Mouse (Mus musculus): ENCODE data around the gene Obp2b. TPM values are rescaled to one million over a fixed set of nuclear protein-coding genes. Genes with fewer than 3 reads are reported as not detected.

The Obp2b gene
- total RNA-seq, 2 experiments from 2014 or later: not detected

- DNase-seq: no peak
These were observed 42.3 kb downstream of the Obp2b start for GRCm38 (mm10) chr2:25779076-25779475.

DNA sequence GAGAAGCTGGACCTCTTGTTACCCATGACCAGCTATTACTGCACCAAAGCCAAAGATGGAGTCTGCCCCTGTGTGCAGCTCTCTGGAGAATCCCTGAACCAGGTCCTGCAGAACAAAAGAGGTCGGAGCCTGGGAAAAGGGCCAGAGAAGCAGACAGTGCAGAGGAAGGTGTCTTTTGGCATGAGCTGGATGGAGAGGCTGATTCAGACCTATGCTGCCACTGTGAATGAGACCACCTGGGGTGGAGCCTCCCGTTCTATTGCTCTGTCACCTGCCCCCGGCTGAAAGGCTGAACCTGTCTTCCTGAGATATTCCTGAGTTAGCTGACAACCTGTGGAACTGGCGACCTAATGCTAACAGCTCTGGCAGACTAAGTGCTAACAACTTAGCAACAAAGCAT lies 44.1 kb downstream of the Obp2b start:
- no peak for DNase-seq

GRCm38 (mm10) chr2:25781957-25782356 lies 45.1 kb downstream of the Obp2b start, which contains the start of gene Gm13539:
Gene Gm13539 (plus strand): TSS chr2:25782257.
- DNase-seq: no peak

GRCm38 (mm10) chr2:25785573-25786322 lies 48.9 kb downstream of the Obp2b start:
- DNase-seq: no peak

DNA sequence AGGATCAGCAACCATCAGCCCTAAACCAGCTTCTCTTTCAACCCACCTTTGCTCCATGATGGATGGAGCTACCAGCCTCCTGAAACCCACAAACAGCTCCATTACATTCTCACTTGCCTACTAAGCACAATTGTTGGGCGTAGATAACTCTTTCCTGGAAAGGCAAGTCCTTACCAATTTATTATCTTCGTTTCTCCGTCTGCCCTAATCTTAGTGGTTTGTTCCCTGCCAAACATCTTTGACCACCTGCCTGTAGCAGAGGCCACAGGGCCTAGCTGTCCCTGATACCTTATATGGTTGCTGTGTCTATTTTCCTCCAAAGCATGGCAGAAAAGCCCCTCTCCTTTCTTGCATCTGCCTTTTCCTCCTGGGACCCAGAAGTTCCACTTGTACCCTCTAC lies 52.3 kb downstream of the Obp2b start:
- no peak for DNase-seq

Other genes with a start within 250 kb of the Obp2b start
- gene Lcn12, start 243.1 kb upstream of the Obp2b start, total RNA-seq (2021): not detected
- gene Fbxw5, start 236.3 kb upstream of the Obp2b start, total RNA-seq (2021): 10 to 100 TPM; 87.0 to 89.8 TPM
- 1 to 10 TPM; 1.7 TPM for gene C8g, start 235.3 kb upstream of the Obp2b start, total RNA-seq (2021)
- 10 to 100 TPM; 22.3 to 26.2 TPM for gene Traf2, start 190.1 kb upstream of the Obp2b start, total RNA-seq (2021)
- gene Edf1, start 179.2 kb upstream of the Obp2b start, total RNA-seq (2021): 100 to 1,000 TPM; 276 to 288 TPM
- gene Mamdc4, start 162.2 kb upstream of the Obp2b start, total RNA-seq (2021): 1 to 10 TPM; 1.5 to 3.1 TPM
- gene Phpt1, start 161.8 kb upstream of the Obp2b start, total RNA-seq (2021): 10 to 100 TPM; 54.3 to 64.6 TPM
- gene Ajm1, start 155.3 kb upstream of the Obp2b start, total RNA-seq (2021): 1 to 10 TPM in 1 of 2 experiments, under 1 TPM in 1; 0.73 to 1.3 TPM
- 10 to 100 TPM; 85.4 to 97.5 TPM for gene Rabl6, start 128.5 kb upstream of the Obp2b start, total RNA-seq (2021)
- gene Ccdc183, start 119.3 kb upstream of the Obp2b start, total RNA-seq (2021): not detected
- gene Tmem141, start 115.0 kb upstream of the Obp2b start, total RNA-seq (2021): 10 to 100 TPM; 22.1 to 38.9 TPM
- gene Fcna, start 109.0 kb upstream of the Obp2b start, total RNA-seq (2021): 10 to 100 TPM in 1 of 2 experiments, 1 to 10 TPM in 1; 4.5 to 14.3 TPM
- not detected for gene Lcn8, start 83.9 kb upstream of the Obp2b start, total RNA-seq (2021)
- gene Lcn5, start 79.1 kb upstream of the Obp2b start, total RNA-seq (2021): not detected
- not detected for gene Lcn6, start 60.2 kb upstream of the Obp2b start, total RNA-seq (2021)
- gene Lcn10, start 54.3 kb upstream of the Obp2b start, total RNA-seq (2021): not detected
- under 1 TPM in 1 of 2 experiments, not detected in 1; 0.53 TPM for gene Obp2a, start 37.0 kb upstream of the Obp2b start, total RNA-seq (2021)
- 10 to 100 TPM; 43.5 to 45.0 TPM for gene Bmyc, start 30.3 kb upstream of the Obp2b start, total RNA-seq (2021)
- gene Lcn3, start 28.6 kb downstream of the Obp2b start, total RNA-seq (2021): not detected
- gene Lcn11, start 40.0 kb downstream of the Obp2b start, total RNA-seq (2021): not detected
- gene Gm13539, start 45.2 kb downstream of the Obp2b start, total RNA-seq (2021): not detected
- not detected for gene Glt6d1, start 78.8 kb downstream of the Obp2b start, total RNA-seq (2021)
- not detected for gene Lcn9, start 86.1 kb downstream of the Obp2b start, total RNA-seq (2021)
- not detected for gene Sohlh1, start 110.2 kb downstream of the Obp2b start, total RNA-seq (2021)
- gene Kcnt1, start 126.7 kb downstream of the Obp2b start, total RNA-seq (2021): 1 to 10 TPM; 2.3 to 2.6 TPM
- gene Camsap1, start 246.3 kb downstream of the Obp2b start, total RNA-seq (2021): 10 to 100 TPM; 38.3 to 49.3 TPM

Measured in adrenal gland, postnatal 36 days (tissue).